Mouse (Mus musculus) hindbrain, embryonic 15.5 days (tissue): ENCODE results near the gene Kank1. TPM values are rescaled to one million over a fixed set of nuclear protein-coding genes. Genes with fewer than 3 reads are reported as not detected.

ENCODE experiments used
- ATAC-seq: fragments of 200-750 bp; cut with Nextera tagmentation; 2 replicates; pipeline ENCODE4 v1.8.0; 2017; ENCODE audit warnings: low read depth, moderate number of reproducible peaks, moderate TSS enrichment; ENCODE audit not compliant: low FRiP score
- H3K27ac ChIP-seq: fragments of 300-500 bp; sonication (generic); replicated peaks from 2 replicates; pipeline ENCODE4 v1.5.1; 2015; ENCODE audit warnings: mild to moderate bottlenecking, inconsistent platforms
- H3K27me3 ChIP-seq: fragments of 300-500 bp; sonication (generic); 2 replicates; pipeline ENCODE4 v1.6.1; 2015; ENCODE audit warnings: control low read depth, inconsistent platforms
- H3K36me3 ChIP-seq: fragments of 300-500 bp; sonication (generic); 2 replicates; pipeline ENCODE4 v1.6.1; 2015; ENCODE audit warnings: control low read depth, inconsistent platforms
- H3K4me1 ChIP-seq: fragments of 300-500 bp; sonication (generic); replicated peaks from 2 replicates; pipeline ENCODE4 v1.6.1; 2015; ENCODE audit warnings: control low read depth, inconsistent platforms
- H3K4me2 ChIP-seq: fragments of 300-500 bp; sonication (generic); 2 replicates; pipeline ENCODE4 v1.6.1; 2015; ENCODE audit warnings: moderate library complexity, mild to moderate bottlenecking, inconsistent platforms
- H3K4me3 ChIP-seq: fragments of 300-500 bp; sonication (generic); 2 replicates; pipeline ENCODE4 v1.5.1; 2015; ENCODE audit warnings: mild to moderate bottlenecking, inconsistent platforms
- H3K9ac ChIP-seq: fragments of 300-500 bp; sonication (generic); 2 replicates; pipeline ENCODE4 v1.6.1; 2015; ENCODE audit warnings: inconsistent platforms
- H3K9me3 ChIP-seq: fragments of 300-500 bp; sonication (generic); 2 replicates; pipeline ENCODE4 v1.6.1; 2016; ENCODE audit warnings: control low read depth, inconsistent platforms
- WGBS: fragments of 180-500 bp; shearing (Covaris S2); methylation state at CpG from one replicate; pipeline ENCODE4 v1.1.7; 2015; 5-methylcytosine and 5-hydroxymethylcytosine counted together
- polyA plus RNA-seq: library from polyadenylated mRNA; unstranded; fragments of >200 nt; fragmentation: Nextera tagmentation; extraction: Ambion mirVana; gene quantifications from 2 replicates; pipeline ENCODE4 v1.2.1, GENCODE M21; 2015

Kank1 gene
- polyA plus RNA-seq, 1 experiment from 2014 or later = 10.4 TPM

DNA sequence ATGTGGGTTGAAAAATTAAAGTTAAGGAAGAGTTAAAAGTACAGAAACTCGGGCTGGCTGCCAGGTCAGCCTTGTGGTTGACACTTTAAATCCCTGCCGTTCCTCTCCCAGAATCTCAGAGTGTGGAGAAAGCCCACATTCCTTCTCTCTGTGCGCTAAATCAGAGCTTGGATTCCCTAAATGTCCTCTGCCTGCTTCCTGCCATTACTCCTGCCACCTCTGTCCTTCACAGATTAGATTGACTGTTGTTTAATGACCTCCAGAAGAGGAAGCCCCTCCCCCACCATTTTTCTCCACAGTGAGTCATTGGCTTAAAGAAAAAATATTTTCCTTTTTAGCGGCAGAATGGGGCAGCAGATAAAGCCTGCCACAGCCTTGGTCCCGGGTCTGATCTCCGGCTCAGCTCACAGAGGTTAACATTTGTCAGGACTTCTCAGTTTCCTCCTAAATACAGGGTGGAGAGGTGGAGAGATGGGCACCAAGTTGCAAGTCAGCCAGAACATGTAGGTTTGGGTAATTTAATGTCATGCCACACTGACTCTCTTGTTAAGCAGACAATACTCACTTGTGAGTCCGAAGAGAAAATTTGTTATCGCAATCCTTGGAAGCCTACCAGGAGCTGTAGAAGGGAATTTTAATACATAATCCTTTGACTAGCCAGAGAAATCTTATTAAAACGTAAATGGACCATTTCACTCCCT lies 162.9 kb downstream of the Kank1 start:
- Histone ChIP-seq H3K9ac (no peak overlapping the region), H3K4me3 (no peak overlapping the region), H3K9me3 (no peaks in the 10 kb centered on the region), H3K27me3 (no peaks in the 10 kb centered on the region), H3K4me2 (peak overlapping the region; percentile 35), H3K27ac (peak overlapping the region; percentile 52; the same call in 1 of the 2 replicates), H3K4me1 (peaks cover 58% of the 10 kb centered on the region), H3K36me3 (no peaks in the 10 kb centered on the region)
- ATAC-seq = no peak
- WGBS = 10% methylated on average over 9 of the region's 9 CpGs

GRCm38 (mm10) chr19:25400212-25400913 lies 163.6 kb downstream of the Kank1 start:
- 21% methylated on average over 13 of the region's 13 CpGs for WGBS
- Histone ChIP-seq H3K4me3 (no peak overlapping the region), H3K36me3 (no peaks in the 10 kb centered on the region), H3K4me2 (peak overlapping the region; percentile 35), H3K27me3 (no peaks in the 10 kb centered on the region), H3K27ac (peak overlapping the region; percentile 52), H3K9ac (no peak overlapping the region), H3K9me3 (no peaks in the 10 kb centered on the region), H3K4me1 (peaks cover 52% of the 10 kb centered on the region)
- ATAC-seq = peak; percentile 73; the same call in 1 of the 2 replicates

- peaks cover 56% of the 10 kb centered on the region for H3K4me1 ChIP-seq
Observed at GRCm38 (mm10) chr19:25401521-25401920, 164.7 kb downstream of the Kank1 start.

GRCm38 (mm10) chr19:25404163-25404562 lies 167.4 kb downstream of the Kank1 start:
- peaks cover 10% of the 10 kb centered on the region for H3K27me3 ChIP-seq
- H3K27ac ChIP-seq = no peak overlapping the region
- H3K4me3 ChIP-seq = no peak overlapping the region
- ATAC-seq = no peak
- H3K9me3 ChIP-seq = no peaks in the 10 kb centered on the region
- no peak overlapping the region for H3K9ac ChIP-seq
- no peaks in the 10 kb centered on the region for H3K36me3 ChIP-seq
- H3K4me2 ChIP-seq = no peak overlapping the region
- peaks cover 59% of the 10 kb centered on the region for H3K4me1 ChIP-seq
- WGBS = over 99% methylated on average over 4 of the region's 4 CpGs

More at GRCm38 (mm10) chr19:25401521-25401920, 164.7 kb downstream of the Kank1 start:
- H3K27me3 ChIP-seq = peaks cover 8% of the 10 kb centered on the region
- no peak overlapping the region for H3K27ac ChIP-seq
- WGBS = 40% methylated on average over 8 of the region's 8 CpGs
- no peaks in the 10 kb centered on the region for H3K36me3 ChIP-seq
- ATAC-seq = no peak
- no peak overlapping the region for H3K9ac ChIP-seq
- H3K4me3 ChIP-seq = no peak overlapping the region
- no peaks in the 10 kb centered on the region for H3K9me3 ChIP-seq
- H3K4me2 ChIP-seq = no peak overlapping the region

GRCm38 (mm10) chr19:25405987-25406386 lies 169.2 kb downstream of the Kank1 start:
- Histone ChIP-seq H3K4me2 (peak overlapping the region; percentile 76), H3K9me3 (no peaks in the 10 kb centered on the region), H3K36me3 (no peaks in the 10 kb centered on the region), H3K27ac (peak overlapping the region; percentile 18), H3K4me3 (no peak overlapping the region), H3K27me3 (peaks cover 10% of the 10 kb centered on the region), H3K4me1 (peaks cover 41% of the 10 kb centered on the region), H3K9ac (no peak overlapping the region)
- 31% methylated on average over 6 of the region's 6 CpGs for WGBS
- no peak for ATAC-seq

- Histone ChIP-seq H3K4me1 (peaks cover 34% of the 10 kb centered on the region), H3K27ac (peak overlapping the region; percentile 18), H3K36me3 (no peaks in the 10 kb centered on the region), H3K4me2 (peak overlapping the region; percentile 76), H3K4me3 (peak overlapping the region; percentile 34), H3K27me3 (peaks cover 10% of the 10 kb centered on the region), H3K9ac (peak overlapping the region; percentile 21; the same call in 1 of the 2 replicates), H3K9me3 (no peaks in the 10 kb centered on the region)
- ATAC-seq = peak; percentile 88
- 2% methylated on average over 25 of the region's 28 CpGs for WGBS
Observed at GRCm38 (mm10) chr19:25406481-25407184, 169.9 kb downstream of the Kank1 start.

DNA sequence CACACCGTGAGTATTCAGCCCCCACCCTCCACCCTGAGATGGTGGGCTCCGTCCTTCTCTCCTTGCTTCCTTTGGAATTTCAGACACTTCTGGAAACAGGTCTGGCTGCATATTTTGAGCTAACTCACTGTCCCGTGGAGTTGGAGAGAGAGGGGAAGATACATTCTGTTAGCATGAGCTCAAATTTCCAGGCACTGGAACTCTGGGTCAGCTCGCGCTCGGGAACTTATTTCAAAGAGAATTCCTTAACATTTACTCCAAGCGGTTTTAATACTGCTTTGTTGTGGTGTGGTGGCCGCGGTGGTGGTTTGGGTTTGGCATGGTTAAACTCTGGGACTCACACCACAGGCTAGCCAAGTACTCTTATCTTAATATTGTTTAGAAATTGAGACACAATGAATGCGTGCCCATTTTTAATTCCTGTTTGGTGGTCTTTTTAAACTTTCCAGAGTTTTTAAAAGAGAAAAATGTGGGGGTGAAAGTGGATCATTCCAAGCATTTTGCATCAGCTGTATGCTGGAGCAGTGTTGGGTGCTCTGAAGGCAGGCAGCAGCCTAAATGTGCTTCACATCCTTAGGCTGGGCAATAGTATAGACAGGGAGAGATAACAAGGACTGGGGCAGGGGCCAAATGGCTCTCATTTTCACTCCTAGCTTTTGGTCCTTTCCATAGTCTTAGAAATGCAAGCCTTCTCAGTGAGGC lies 170.6 kb downstream of the Kank1 start:
- WGBS = 30% methylated on average over 10 of the region's 10 CpGs
- ATAC-seq = no peak
- H3K27ac ChIP-seq = peak overlapping the region; percentile 18
- no peaks in the 10 kb centered on the region for H3K36me3 ChIP-seq
- H3K9me3 ChIP-seq = no peaks in the 10 kb centered on the region
- H3K4me2 ChIP-seq = peak overlapping the region; percentile 76
- peaks cover 27% of the 10 kb centered on the region for H3K4me1 ChIP-seq
- peaks cover 10% of the 10 kb centered on the region for H3K27me3 ChIP-seq
- peak overlapping the region; percentile 21; the same call in 1 of the 2 replicates for H3K9ac ChIP-seq
- peak overlapping the region; percentile 34 for H3K4me3 ChIP-seq

GRCm38 (mm10) chr19:25407887-25408236 lies 171.1 kb downstream of the Kank1 start:
- peak overlapping the region; percentile 76 for H3K4me2 ChIP-seq
- peaks cover 10% of the 10 kb centered on the region for H3K27me3 ChIP-seq
- peaks cover 23% of the 10 kb centered on the region for H3K4me1 ChIP-seq
- no peak overlapping the region for H3K27ac ChIP-seq
- no peak overlapping the region for H3K9ac ChIP-seq
- H3K4me3 ChIP-seq = no peak overlapping the region
- no peak for ATAC-seq
- H3K36me3 ChIP-seq = no peaks in the 10 kb centered on the region
- no peaks in the 10 kb centered on the region for H3K9me3 ChIP-seq
- 51% methylated on average over 6 of the region's 6 CpGs for WGBS

DNA sequence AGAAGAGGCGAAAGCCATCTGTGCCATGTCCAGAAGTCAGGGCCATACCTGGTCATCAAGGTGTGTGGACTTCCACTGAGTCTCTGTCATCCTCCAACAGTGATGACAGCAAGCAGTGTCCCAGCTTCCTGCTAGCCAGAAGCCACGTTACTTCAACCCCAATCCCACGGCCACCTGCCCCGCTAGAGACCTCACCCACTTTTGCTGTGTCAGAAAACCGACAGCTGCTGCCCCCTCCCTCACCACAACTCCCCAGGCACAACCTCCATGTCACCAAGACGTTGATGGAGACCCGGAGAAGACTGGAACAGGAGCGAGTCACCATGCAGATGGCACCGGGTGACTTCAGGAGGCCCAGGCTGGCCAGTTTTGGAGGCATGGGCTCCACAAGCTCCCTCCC lies 172.5 kb downstream of the Kank1 start:
- Histone ChIP-seq H3K9me3 (no peaks in the 10 kb centered on the region), H3K9ac (no peak overlapping the region), H3K27ac (no peak overlapping the region), H3K4me2 (no peak overlapping the region), H3K4me3 (no peak overlapping the region), H3K4me1 (peaks cover 20% of the 10 kb centered on the region), H3K36me3 (no peaks in the 10 kb centered on the region), H3K27me3 (peaks cover 10% of the 10 kb centered on the region)
- ATAC-seq = no peak
- WGBS = 95% methylated on average over 9 of the region's 9 CpGs

DNA sequence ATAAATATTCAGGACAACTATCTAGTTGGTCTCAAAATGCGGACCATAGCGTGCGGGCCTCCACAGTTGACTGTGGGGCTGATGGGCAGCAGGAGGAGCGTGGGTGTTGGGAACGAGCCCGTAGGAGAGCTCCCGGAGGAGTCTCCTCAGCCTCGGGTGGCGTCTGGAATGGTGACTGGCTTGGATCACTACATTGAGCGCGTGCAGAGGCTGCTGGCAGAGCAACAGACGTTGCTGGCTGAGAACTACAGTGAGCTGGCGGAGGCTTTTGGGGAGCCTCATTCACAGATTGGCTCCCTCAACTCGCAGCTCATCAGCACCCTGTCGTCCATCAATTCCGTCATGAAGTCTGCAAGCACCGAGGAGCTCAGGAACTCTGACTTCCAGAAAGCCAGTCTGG lies 174.6 kb downstream of the Kank1 start:
- no peak overlapping the region for H3K4me3 ChIP-seq

GRCm38 (mm10) chr19:25415448-25415847 lies 178.7 kb downstream of the Kank1 start:
- no peaks in the 10 kb centered on the region for H3K9me3 ChIP-seq
- no peaks in the 10 kb centered on the region for H3K4me1 ChIP-seq
- no peaks in the 10 kb centered on the region for H3K36me3 ChIP-seq
- no peak overlapping the region for H3K4me2 ChIP-seq
- no peaks in the 10 kb centered on the region for H3K27me3 ChIP-seq
- no peak for ATAC-seq
- WGBS = 82% methylated on average over 5 of the region's 5 CpGs
- no peak overlapping the region for H3K9ac ChIP-seq
- H3K27ac ChIP-seq = no peak overlapping the region
- no peak overlapping the region for H3K4me3 ChIP-seq

More for the DNA sequence above, 174.6 kb downstream of the Kank1 start:
- WGBS = 88% methylated on average over 17 of the region's 17 CpGs
- Histone ChIP-seq H3K9me3 (no peaks in the 10 kb centered on the region), H3K36me3 (no peaks in the 10 kb centered on the region), H3K27ac (no peak overlapping the region), H3K9ac (no peak overlapping the region), H3K27me3 (peaks cover 4% of the 10 kb centered on the region), H3K4me2 (no peak overlapping the region), H3K4me1 (peaks cover 14% of the 10 kb centered on the region)
- ATAC-seq = no peak
